Mouse (Mus musculus) liver, adult 2 months (tissue): ENCODE measurements at regions not wholly inside any gene's neighbourhood (a gene's known extent, or its start where the extent isn't known, plus 50 kb on each side); places are given as distances from the start of the nearest gene placed in this dataset.

Experiments used
- DNase-seq: peaks from one replicate; pipeline ENCODE4 v3.0.0-alpha.2; 2011; ENCODE audit warnings: low read depth, low spot score; ENCODE audit errors: extremely low read depth
- H3K27ac ChIP-seq: fragments of 200-500 bp; replicated peaks from 2 replicates; pipeline ENCODE4 v1.5.1; 2012; ENCODE audit warnings: low read depth, mild to moderate bottlenecking, control low read depth, inconsistent platforms, low read length; ENCODE audit not compliant: insufficient read depth
- H3K27me3 ChIP-seq: fragments of 200-500 bp; 2 replicates; pipeline ENCODE4 v1.6.1; 2012; ENCODE audit warnings: mild to moderate bottlenecking, moderate library complexity, low read length, inconsistent platforms; ENCODE audit not compliant: control insufficient read depth, insufficient read depth
- H3K36me3 ChIP-seq: fragments of 200-500 bp; 2 replicates; pipeline ENCODE4 v1.6.1; 2012; ENCODE audit warnings: low read length, inconsistent platforms; ENCODE audit not compliant: control insufficient read depth, insufficient read depth
- H3K4me1 ChIP-seq: fragments of 200-500 bp; 2 replicates; pipeline ENCODE4 v1.6.1; 2011; ENCODE audit warnings: low read length; ENCODE audit not compliant: control insufficient read depth, insufficient read depth
- H3K4me3 ChIP-seq: fragments of 200-500 bp; 2 replicates; pipeline ENCODE4 v1.5.1; 2011; ENCODE audit warnings: low read depth, mild to moderate bottlenecking, control low read depth, low read length, moderate library complexity; ENCODE audit not compliant: insufficient read depth
- H3K79me2 ChIP-seq: fragments of 200-500 bp; 2 replicates; pipeline ENCODE4 v1.6.1; 2012; ENCODE audit warnings: inconsistent platforms, mild to moderate bottlenecking, low read length, moderate library complexity; ENCODE audit not compliant: control insufficient read depth, insufficient read depth
- H3K9ac ChIP-seq: fragments of 200-500 bp; 2 replicates; pipeline ENCODE4 v1.6.1; 2012; ENCODE audit warnings: low read depth, mild to moderate bottlenecking, control low read depth, inconsistent platforms, low read length
- CTCF ChIP-seq: fragments of 200-500 bp; IDR thresholded peaks from 2 replicates; pipeline ENCODE4 v1.5.1; 2011; ENCODE audit warnings: low read depth, low read length, control low read depth
- POLR2A ChIP-seq: fragments of 200-500 bp; IDR thresholded peaks from 2 replicates; pipeline ENCODE4 v1.6.1; 2011; ENCODE audit warnings: low read length, control low read depth; ENCODE audit not compliant: insufficient read depth; ENCODE audit errors: extremely low read depth
- WGBS: fragments of 180-500 bp; shearing (Covaris S2); methylation state at CpG from one replicate; pipeline ENCODE4 v1.1.7; 2018; 5-methylcytosine and 5-hydroxymethylcytosine counted together

DNA sequence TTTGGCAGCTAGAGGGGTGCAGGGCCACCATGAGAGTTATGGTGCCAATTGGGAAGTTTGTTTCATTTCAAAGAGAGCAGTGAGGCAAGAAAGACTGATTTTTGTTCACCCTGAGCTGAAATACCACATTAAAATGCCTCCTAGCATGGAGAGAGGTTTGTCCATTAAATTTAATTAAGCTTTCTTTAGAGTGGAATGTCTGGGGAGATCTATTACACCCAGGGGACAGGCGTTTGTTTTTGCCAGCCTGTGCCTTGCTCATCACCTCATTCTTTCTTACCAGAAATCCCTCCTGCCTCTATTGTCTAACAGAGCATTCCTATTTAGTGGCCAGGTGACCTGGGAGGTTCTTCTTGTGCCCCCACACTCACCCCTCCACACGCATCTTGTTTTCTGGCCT, 55.2 kb upstream of the Rcn1 start:
- Histone ChIP-seq H3K79me2 (no peaks in the 10 kb centered on the region), H3K4me3 (no peak overlapping the region), H3K4me1 (no peaks in the 10 kb centered on the region), H3K9ac (no peak overlapping the region), H3K27me3 (no peaks in the 10 kb centered on the region), H3K36me3 (no peaks in the 10 kb centered on the region), H3K27ac (no peak overlapping the region)
- 64% methylated on average over 2 of the region's 2 CpGs for WGBS
- TF ChIP-seq CTCF (no peak), POLR2A (no peak)
- no peak for DNase-seq

DNA sequence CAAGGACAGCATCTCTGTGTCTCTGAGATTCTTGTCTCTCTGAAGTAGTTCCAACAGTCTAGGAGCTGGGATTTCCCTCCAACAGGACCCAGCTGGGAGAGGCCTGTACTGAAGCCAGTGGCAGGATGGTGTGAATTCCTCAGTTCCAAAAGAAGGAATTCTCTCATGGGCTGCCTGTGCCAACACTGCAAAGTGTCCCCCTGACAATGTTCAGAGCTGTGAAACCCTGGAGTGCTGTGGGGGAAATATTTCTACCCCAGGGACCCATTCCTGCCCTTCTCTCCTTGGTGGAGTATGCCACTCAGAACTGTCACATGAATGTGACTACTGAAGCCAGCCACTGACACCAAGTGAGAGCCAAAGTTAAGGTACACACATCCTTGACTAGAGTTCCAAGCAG, 55.7 kb upstream of the Rcn1 start:
- H3K4me1 ChIP-seq, result no peaks in the 10 kb centered on the region
- H3K27ac ChIP-seq, result no peak overlapping the region
- H3K36me3 ChIP-seq, result no peaks in the 10 kb centered on the region
- no peaks in the 10 kb centered on the region for H3K79me2 ChIP-seq
- H3K9ac ChIP-seq, result no peak overlapping the region
- no peak for DNase-seq
- TF ChIP-seq POLR2A (no peak), CTCF (no peak)
- no peaks in the 10 kb centered on the region for H3K27me3 ChIP-seq
- no peak overlapping the region for H3K4me3 ChIP-seq

DNA sequence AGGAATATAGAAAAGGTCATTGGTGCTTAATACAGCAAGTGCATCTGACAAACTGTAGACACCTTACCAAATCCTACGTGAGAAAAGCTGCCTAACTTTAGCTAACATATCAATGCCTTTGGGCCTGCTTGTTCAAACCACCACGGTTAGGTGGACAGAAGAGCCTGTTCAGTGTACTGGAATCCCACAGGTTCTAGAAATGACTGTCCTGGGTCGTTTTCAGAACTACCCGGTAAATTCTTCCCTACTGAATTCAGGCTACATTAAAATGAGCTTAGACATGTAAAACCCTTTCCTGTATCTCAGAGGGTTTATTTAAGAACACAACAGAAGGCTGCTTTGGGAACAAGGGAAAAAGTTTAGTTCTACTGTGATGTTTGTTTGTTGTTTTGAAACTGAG, 59.5 kb upstream of the Rcn1 start:
- WGBS, result 81% methylated on average over 4 of the region's 4 CpGs
- no peak for DNase-seq
- Histone ChIP-seq H3K27ac (no peak overlapping the region), H3K79me2 (no peaks in the 10 kb centered on the region), H3K27me3 (no peaks in the 10 kb centered on the region), H3K36me3 (no peaks in the 10 kb centered on the region), H3K4me3 (no peak overlapping the region), H3K9ac (no peak overlapping the region), H3K4me1 (no peaks in the 10 kb centered on the region)
- TF ChIP-seq CTCF, result no peak
- TF ChIP-seq POLR2A, result no peak

DNA sequence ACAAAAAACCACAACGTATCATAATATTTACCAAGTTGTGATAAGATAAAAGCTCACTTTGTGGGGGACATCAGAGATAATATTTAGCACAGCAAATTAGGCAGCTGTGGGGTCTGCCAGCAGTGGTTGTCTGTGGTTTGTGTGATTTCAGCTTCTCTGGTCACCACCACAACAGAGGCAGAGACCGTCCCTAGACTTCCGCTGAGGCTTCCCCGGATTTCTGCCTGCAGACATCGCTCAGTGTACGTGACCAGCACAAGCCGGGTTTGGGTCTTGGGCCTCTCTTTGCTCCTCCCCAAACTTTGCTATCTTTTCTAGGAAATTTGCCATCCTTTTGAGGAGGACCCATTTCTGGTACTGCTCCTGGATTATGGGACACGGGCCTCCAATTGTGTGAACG, 60.4 kb upstream of the Rcn1 start:
- no peak overlapping the region for H3K27ac ChIP-seq
- TF ChIP-seq POLR2A (no peak), CTCF (no peak)
- 71% methylated on average over 9 of the region's 9 CpGs for WGBS

DNA sequence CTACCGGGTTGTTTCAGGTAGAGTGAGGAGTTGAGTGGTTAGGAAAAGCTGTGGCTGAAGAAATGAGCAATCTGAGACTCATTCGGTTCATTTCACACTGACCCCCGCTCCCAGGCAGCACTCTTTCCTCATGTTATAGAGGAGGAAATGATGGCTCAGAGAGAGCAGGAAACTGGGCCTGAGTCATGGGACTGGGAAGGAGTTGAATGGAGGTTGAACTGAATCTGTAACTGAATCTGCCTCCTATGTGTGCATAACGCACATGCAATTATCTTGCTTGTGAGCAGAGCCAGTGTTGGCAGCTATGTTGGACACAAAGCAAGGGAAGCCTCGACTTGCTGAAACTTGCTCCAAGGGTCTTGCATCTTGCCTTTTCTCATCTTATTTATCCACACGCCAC, 66.5 kb upstream of the Rcn1 start:
- no peaks in the 10 kb centered on the region for H3K36me3 ChIP-seq
- no peak overlapping the region for H3K9ac ChIP-seq
- WGBS, result 77% methylated on average over 6 of the region's 6 CpGs
- H3K27me3 ChIP-seq, result no peaks in the 10 kb centered on the region
- no peaks in the 10 kb centered on the region for H3K79me2 ChIP-seq
- H3K4me3 ChIP-seq, result no peak overlapping the region
- no peaks in the 10 kb centered on the region for H3K4me1 ChIP-seq
- TF ChIP-seq POLR2A (no peak), CTCF (no peak)
- H3K27ac ChIP-seq, result no peak overlapping the region
- DNase-seq, result no peak

More for the DNA sequence above, 60.4 kb upstream of the Rcn1 start:
- H3K9ac ChIP-seq, result no peak overlapping the region
- no peak for DNase-seq
- no peaks in the 10 kb centered on the region for H3K27me3 ChIP-seq
- no peaks in the 10 kb centered on the region for H3K36me3 ChIP-seq
- H3K4me3 ChIP-seq, result no peak overlapping the region
- no peaks in the 10 kb centered on the region for H3K79me2 ChIP-seq
- no peaks in the 10 kb centered on the region for H3K4me1 ChIP-seq

DNA sequence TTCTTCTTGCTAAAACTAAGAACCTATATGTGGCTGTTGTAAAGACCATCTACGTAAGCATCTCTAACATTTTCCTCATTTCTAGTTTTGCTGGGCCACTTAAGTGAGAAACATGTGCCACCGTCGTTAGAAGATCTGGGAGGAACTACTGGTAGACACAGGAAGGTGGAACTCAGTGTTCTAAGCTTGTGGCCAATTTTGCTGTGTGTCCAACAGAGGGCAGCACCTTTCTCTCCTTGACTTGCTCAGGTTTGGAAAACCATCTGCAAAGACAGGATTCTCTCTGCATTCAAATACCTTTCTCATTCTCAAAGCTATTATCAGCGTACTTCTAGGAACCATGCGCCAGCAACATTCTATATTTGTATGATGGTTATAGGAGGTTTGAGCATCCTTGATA, 69.8 kb upstream of the Rcn1 start:
- DNase-seq, result peak; percentile 18
- Histone ChIP-seq H3K9ac (no peak overlapping the region), H3K4me1 (no peaks in the 10 kb centered on the region), H3K79me2 (no peaks in the 10 kb centered on the region), H3K36me3 (no peaks in the 10 kb centered on the region), H3K27me3 (no peaks in the 10 kb centered on the region), H3K4me3 (no peak overlapping the region), H3K27ac (no peak overlapping the region)
- TF ChIP-seq CTCF, result no peak
- no peak for TF ChIP-seq POLR2A
- 34% methylated on average over 5 of the region's 5 CpGs for WGBS

DNA sequence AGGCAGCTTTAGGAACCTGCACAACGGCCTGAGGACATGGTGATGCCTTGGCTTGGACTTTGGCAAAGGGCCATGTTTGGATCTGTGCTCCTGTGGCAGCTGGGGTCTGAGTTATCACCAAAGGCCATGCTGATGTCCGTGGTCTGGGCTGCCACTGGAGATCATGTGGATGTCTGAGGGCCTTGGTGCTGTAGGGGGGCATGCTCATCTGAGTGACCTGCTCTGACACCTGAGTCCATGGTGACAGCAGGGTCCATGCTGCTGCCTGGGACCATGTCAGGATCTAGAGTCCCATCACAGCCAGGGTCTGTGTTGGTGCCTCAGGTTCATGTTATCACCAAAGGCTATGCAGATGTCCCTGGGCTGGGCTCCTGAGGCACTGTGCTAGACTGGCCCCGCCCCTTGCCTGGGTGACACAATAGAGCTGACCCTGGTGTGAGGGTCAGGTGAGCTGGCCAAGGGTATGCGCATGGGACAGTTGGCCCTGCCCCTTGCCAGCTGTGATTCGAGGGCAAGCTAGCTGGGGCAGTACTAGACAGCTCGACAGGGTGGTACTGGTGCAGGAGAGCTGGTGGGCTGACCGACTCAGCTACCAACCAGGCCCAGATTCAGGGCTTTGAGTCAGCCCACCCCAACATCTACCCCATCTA, 77.0 kb upstream of the Rcn1 start:
- whole genome bisulfite sequencing, result 65% methylated on average over 7 of the region's 7 CpGs
- no peak overlapping the region for H3K9ac ChIP-seq
- no peaks in the 10 kb centered on the region for H3K27me3 ChIP-seq
- H3K36me3 ChIP-seq, result no peaks in the 10 kb centered on the region
- H3K79me2 ChIP-seq, result no peaks in the 10 kb centered on the region
- DNase-seq, result no peak
- TF ChIP-seq CTCF (no peak), POLR2A (no peak)
- no peaks in the 10 kb centered on the region for H3K4me1 ChIP-seq
- H3K4me3 ChIP-seq, result no peak overlapping the region
- H3K27ac ChIP-seq, result no peak overlapping the region
